Mouse (Mus musculus): ENCODE data around the gene Fzd4.

DNA sequence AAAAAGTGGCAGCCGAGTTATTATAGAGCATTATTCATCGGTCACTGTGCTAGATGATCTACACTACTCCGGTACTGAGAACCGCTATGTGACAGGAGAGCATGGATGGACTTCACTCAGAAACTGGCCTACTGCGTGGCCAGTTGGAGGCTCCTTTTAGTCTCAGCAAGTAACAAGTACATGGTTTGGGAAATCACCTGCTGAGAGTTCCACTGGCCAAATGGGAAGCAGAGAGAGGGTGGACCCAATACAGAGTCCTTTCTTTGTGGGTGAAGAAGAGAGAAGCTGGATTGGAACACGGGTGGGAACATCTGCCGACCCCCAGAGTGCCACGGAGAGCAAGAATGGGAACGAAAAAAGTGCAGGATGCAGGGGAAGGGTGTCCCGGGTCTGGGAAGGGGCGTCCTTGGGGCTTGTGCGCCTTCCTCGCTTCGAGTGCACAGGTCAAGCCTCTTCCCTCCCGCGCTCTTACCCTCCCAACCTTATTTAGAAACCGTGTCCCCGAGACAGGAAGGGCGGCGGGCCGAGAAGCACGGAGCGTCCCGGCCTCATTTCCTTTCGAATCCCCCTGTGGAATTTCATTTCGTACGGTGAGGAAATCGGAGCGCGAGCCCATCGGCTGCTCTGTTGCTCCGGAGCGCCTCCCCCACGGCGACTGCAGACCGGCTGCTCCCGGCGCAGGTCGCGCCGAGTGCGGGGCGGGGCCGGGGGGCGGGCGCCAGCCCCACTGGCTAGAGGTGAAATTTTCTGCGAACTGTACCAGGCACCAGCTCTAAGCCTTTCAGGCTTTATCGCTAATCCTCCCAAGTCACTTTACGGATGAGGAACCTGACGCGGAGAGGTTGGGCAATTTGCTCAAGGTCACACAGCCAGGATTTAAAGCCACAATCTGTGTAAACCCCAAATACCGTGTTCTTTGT is 842 bp upstream of the Fzd4 start:
- TF ChIP-seq MYOD1 (IDR thresholded peaks at IDR 0.05; ENCODE audit: control insufficient read depth in 1 of 3, insufficient read length in 2 of 3, low read depth in 2 of 3) (no peak), POLR2A (IDR thresholded peaks at IDR 0.05; ENCODE audit: insufficient read length, low read depth) (peak; percentile 62)

Data from myocyte (in vitro differentiated cells).